Mouse (Mus musculus) kidney, adult 2 months (tissue): Measurements from ENCODE around the gene Zfp697.

Source experiments
- CTCF ChIP-seq: fragments of 200-500 bp; conservative IDR thresholded peaks from 2 replicates; pipeline ENCODE4 v1.5.1; 2011; ENCODE audit warnings: low read depth, mild to moderate bottlenecking, control low read depth, low read length, moderate library complexity, mixed read lengths; ENCODE audit not compliant: insufficient read depth, insufficient read length
- POLR2A ChIP-seq: fragments of 200-500 bp; IDR thresholded peaks from one replicate; pipeline ENCODE4 v1.6.1; 2011; ENCODE audit warnings: low read depth, low read length, control low read depth

GRCm38 (mm10) chr3:98782181-98782868 is 400.1 kb downstream of the Zfp697 start:
- no peak for TF ChIP-seq POLR2A
- no peak for TF ChIP-seq CTCF
